Mouse (Mus musculus) thymus, postnatal 25 days (tissue): ENCODE measurements around the gene Cirbp.

Experiments
- DNase-seq: peaks from one replicate; pipeline ENCODE4 v3.0.0; 2022

Gene Cirbp

GRCm38 (mm10) chr10:80151211-80152034, 14.4 kb upstream of the Cirbp start:
- DNase-seq, result peak; percentile 79

- peak; percentile 45 for DNase-seq
Measured at GRCm38 (mm10) chr10:80152071-80152872, 13.5 kb upstream of the Cirbp start.

- peak; percentile 30 for DNase-seq
Measured at GRCm38 (mm10) chr10:80152873-80153260, 12.9 kb upstream of the Cirbp start.

- DNase-seq, result no peak
Measured at GRCm38 (mm10) chr10:80153713-80154112, 12.1 kb upstream of the Cirbp start.

- no peak for DNase-seq
Measured at GRCm38 (mm10) chr10:80154384-80154783, 11.4 kb upstream of the Cirbp start.

- DNase-seq, result no peak
Measured at GRCm38 (mm10) chr10:80155277-80155676, 10.5 kb upstream of the Cirbp start.

DNA sequence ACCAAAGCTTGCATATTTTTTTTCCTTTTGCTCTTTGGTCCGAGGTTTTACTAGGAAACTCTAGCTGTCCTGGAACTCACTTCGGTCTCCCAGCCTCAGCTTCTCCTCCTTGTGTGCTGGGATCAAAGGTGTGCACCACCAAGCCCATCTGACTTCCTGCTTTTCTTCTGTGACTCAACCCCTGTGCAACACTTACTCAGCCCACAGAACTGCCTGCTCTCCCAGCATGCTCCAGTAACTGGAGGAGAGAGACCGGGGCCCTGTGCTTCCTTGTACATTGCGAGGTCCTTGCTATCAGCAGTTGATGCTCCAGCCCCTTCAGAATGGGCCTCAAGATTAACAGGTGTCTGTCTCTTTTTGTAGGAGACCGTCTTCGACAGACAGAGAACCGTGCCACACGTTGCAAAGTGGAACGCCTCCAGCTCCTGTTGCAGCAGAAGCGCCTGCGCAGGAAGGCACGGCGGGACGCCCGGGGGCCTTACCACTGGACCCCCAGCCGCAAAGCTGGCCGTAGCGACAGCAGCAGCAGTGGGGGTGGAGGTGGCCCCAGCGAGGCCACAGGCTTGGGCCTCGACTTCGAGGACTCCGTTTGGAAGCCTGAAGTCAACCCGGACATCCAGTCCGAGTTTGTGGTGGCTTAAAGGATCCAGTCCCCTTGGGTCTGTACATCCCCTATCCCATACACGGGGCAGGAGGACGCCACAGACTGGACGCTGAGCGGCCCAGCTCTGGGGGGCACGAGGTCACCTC, 9.6 kb upstream of the Cirbp start:
- no peak for DNase-seq

- DNase-seq, result no peak
Measured at GRCm38 (mm10) chr10:80156752-80157053, 9.1 kb upstream of the Cirbp start.

- no peak for DNase-seq
Measured at GRCm38 (mm10) chr10:80157141-80157929, 8.4 kb upstream of the Cirbp start.

DNA sequence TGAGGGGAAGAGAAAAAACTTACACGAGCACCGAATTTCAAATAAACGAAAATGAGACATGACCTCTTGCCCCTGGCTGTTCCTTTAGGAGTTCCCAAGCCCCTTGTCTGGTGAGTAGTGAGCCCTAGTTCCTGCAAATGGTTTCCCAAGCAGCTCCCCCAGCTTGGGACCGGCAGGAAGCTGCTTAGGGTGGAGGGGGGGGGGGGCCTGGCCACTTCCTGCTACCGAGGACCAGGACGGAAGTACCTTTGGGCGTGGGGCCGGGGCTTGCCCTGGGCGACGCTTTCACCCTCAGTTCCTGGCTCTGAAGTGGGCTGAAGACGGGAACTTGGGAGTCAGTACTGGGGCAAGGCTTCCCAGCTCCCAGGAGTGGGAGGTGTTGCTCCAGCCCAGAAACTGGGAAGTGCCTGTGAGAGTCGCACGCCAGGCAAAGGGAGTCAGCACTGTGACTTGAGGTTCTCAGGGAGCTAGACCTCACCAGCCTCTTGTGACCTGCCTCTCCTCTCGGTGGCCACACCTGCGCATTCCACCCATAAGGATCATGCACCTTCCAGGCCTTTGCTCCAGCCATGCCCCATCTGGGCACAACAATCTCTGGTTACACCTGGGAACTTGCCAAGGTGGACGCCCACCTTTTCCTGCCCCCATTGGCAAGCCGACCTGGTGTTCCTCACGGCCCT, 7.3 kb upstream of the Cirbp start:
- peak; percentile 77 for DNase-seq

GRCm38 (mm10) chr10:80159021-80159560, 6.7 kb upstream of the Cirbp start:
- DNase-seq, result peak; percentile 69

DNA sequence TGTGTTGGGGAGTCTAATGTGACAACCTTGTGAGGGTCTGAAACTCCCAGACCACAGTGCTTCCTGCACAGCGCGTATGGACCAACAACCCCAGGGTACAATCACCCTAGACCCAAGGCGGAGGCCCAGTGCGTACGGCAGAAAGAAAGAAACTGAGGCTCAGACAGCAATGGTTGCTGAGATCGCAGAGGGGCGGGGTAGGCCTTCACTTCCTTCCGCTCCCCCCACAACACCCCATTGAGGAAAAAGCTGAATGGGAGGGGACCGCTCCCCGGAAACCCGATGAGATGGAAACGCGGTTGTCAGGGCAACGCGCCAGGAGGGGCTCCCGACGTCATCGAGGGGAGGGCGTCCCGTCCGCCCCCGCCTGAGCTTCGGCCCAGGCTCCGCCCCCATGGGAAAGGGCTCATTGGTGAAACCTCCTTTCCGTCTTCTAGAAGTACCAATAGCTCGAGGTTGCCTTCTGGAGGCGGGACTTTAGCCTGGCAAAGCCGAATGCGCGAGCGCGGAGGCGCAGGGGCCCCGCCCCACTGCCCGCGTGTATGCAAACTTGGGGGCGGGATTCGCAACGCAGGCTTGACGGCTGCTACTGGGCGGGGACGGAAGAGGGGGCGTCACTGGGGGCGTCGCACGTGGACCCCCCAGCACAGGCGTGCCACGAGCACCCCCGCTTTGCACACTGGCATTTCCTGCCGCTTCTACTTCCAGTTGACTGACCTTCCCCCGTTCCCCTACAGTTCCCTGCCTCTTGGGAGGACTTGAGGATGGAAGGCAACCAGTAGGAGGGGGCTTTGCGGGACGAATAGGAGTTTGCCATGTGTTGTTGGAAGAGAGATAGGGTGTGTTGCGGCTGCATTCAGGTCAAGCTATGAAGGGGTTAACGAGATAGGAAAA, 6.0 kb upstream of the Cirbp start:
- peak; percentile 100 for DNase-seq

GRCm38 (mm10) chr10:80160455-80161371, 5.1 kb upstream of the Cirbp start:
- peak; percentile 58 for DNase-seq

- DNase-seq, result no peak
Measured at GRCm38 (mm10) chr10:80161522-80162242, 4.1 kb upstream of the Cirbp start.

DNA sequence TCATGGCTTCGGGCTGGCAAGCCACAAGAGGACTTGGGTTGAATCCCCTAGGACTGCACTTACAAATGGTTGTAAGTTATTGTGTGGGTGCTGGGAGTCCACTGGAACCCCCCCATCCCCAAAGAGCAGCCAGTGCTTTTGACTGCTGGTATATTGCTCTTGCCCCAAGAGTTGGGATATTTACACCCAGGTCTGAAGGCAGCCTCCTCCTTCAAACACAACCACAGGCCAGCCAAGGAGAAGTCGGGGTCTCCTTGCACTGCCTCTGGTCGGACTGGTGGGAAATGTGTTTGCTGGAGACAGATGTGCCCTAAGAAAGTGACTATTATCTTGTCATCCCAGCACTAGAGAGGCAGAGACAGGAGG, 3.6 kb upstream of the Cirbp start:
- no peak for DNase-seq

GRCm38 (mm10) chr10:80162716-80163299, 3.0 kb upstream of the Cirbp start:
- DNase-seq, result no peak

DNA sequence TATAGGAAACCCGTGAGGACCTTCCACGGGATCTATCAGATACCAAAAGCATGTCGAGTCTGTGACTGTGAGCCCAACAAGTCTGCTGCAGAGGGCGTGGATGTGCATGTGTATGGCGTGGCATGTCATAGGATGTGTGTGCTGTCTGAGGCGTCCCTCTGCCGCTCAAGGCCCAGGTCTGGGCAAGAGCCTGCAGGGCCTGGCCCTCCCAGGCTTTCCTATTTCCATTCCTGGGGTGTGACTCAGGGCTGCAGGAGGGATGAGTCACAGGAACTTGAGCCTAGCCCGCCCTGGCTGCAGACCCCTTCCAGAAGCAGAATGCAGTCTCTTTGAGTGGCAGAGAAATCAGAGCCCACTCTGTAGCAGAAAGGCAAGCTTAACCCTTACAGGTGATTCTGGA, 2.1 kb upstream of the Cirbp start:
- no peak for DNase-seq

DNA sequence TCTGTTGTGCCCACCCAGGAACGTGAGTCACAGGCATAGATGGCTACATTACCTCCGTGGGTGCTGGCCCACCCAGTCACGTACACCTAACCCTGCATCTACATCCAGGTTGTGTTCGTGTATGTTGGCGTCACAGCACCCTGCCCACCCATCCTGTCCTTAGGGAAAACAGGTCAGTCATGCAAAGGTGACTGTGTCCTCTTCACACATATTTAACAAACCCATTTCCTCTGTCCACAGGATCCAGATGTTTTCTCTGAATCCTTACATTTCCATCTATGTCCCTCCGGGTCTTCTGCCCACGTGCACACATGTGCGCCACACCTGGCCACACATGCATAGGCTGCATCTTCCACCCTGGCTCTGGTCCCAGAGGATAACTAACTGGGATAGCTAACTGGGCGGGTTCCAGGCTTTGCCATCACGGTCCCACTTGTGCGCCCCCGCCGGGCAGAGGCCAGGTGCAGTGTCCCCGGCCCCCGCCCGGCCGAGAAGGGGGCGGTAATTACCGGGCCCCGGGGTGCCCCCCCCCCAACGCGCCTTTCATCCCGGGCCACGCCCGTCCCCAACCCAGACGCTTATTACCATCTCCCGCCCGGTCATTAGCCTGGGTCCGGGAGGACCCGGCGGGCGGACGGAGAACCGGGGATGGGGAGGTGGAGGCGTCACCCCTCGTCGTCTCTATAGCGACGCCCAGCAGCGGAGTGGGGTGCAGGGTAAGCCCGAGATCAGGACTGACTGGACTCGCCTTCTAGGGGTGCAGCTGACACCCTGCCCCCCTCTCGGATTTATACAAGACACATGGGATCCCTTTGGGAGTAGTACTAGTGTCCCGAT, 1.4 kb upstream of the Cirbp start:
- no peak for DNase-seq
